In the genomic region with DNA sequence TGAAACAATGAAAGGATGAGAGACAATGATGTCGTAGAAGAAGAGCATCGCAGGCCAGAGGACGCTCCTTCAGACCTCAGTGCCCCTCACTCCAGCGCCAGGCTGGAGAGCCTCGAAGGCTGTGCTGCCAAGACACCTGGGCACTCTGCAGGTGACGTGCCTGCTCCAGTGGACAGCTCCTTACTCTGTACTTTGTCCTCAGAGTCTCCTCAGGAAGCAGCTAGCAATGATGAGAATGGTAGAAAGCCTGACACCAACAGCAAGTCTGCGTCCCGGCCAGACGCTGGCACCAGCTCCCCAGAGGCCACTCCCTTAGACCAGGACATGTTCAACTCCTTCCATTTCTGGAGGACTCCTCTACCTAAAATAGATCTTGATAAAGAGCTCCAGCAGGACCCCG, we compare ENCODE assay signal across 18 mouse cellular contexts. TPM values are rescaled to one million over a fixed set of nuclear protein-coding genes. Genes with fewer than 3 reads are reported as not detected.
A peak's percentile ranks its signal among the peaks of the same experiment; 100 is the strongest.
DNase-seq lines count a peak whose midpoint lies in the region; ATAC-seq and TF ChIP-seq lines count a peak whose summit lies in the region.
"Had no signal": no experiment of that assay in that cellular context is flagged by ENCODE, and none has a peak within 500 bp of the region (broad histone marks: within the 10 kb centered on the region; RNA-seq: fewer than 3 reads in every experiment).

No protein-coding gene starts in this region.

- no peak overlapping the region for H3K9ac ChIP-seq in kidney, embryonic 16.5 days (replicated peaks; ENCODE audit: low read length)
- H3K9ac ChIP-seq: embryonic facial prominence, embryonic 12.5 days; forebrain, embryonic 13.5 days; forebrain, embryonic 15.5 days had no signal

- no peaks in the 10 kb centered on the region; the same call in 1 of the 2 replicates for H3K36me3 ChIP-seq in kidney, adult 2 months (ENCODE audit: control insufficient read depth, insufficient read depth, low read length)
- peaks cover 40% of the 10 kb centered on the region for H3K36me3 ChIP-seq in kidney, embryonic 16.5 days (ENCODE audit: insufficient read depth, low read length)

- peak; percentile 68 for DNase-seq in kidney, adult 2 months
- DNase-seq in kidney, adult 9 months: peak; percentile 60
- no peak for DNase-seq in kidney, postnatal 10 days
- peak; percentile 37 to 49 for DNase-seq in kidney, postnatal 36 days
- no peak for DNase-seq in kidney, adult 18-20 months
- no peak for DNase-seq in adrenal gland, adult 8-10 months
- DNase-seq: adrenal gland, adult 2 months; adrenal gland, postnatal 14 days; adrenal gland, postnatal 36 days; cerebellum, adult 11-12 months; cerebellum, adult 2 months; cerebellum, adult 9-10 months; cerebellum, postnatal 25 days had no signal

- no peaks in the 10 kb centered on the region; the same call in 1 of the 2 replicates for H3K4me1 ChIP-seq in kidney, adult 2 months (ENCODE audit: control insufficient read depth, insufficient read depth, low read length)
- H3K4me1 ChIP-seq in kidney, embryonic 16.5 days (ENCODE audit: insufficient read depth, low read length): no peaks in the 10 kb centered on the region
- H3K4me1 ChIP-seq: embryonic facial prominence, embryonic 10.5 days; embryonic facial prominence, embryonic 12.5 days; forebrain, embryonic 15.5 days had no signal

- WGBS in kidney, adult 2 months: 69% methylated on average over 10 of the region's 10 CpGs
- WGBS in kidney, embryonic 16.5 days: 92% methylated on average over 10 of the region's 10 CpGs

- no peak overlapping the region for H3K27ac ChIP-seq in kidney, adult 2 months (ENCODE audit: insufficient read depth, low read depth, low read length)
- no peak overlapping the region for H3K27ac ChIP-seq in kidney, embryonic 16.5 days (ENCODE audit: low read length)
- H3K27ac ChIP-seq: embryonic facial prominence, embryonic 10.5 days; embryonic facial prominence, embryonic 12.5 days; forebrain, embryonic 13.5 days; forebrain, embryonic 15.5 days had no signal

- no peak overlapping the region for H3K4me2 ChIP-seq in kidney, embryonic 16.5 days (replicated peaks; ENCODE audit: low read depth, low read length)
- H3K4me2 ChIP-seq: embryonic facial prominence, embryonic 12.5 days; forebrain, embryonic 13.5 days; forebrain, embryonic 15.5 days had no signal

- no peaks in the 10 kb centered on the region for H3K27me3 ChIP-seq in kidney, adult 2 months (replicated peaks; ENCODE audit: control insufficient read depth, insufficient read depth, low read length)
- H3K27me3 ChIP-seq in kidney, embryonic 16.5 days (ENCODE audit: insufficient read depth, low read length): no peaks in the 10 kb centered on the region
- H3K27me3 ChIP-seq: embryonic facial prominence, embryonic 12.5 days; forebrain, embryonic 13.5 days; forebrain, embryonic 15.5 days had no signal

- no peaks in the 10 kb centered on the region for H3K9me3 ChIP-seq in kidney, embryonic 16.5 days (ENCODE audit: low read length)
- H3K9me3 ChIP-seq: embryonic facial prominence, embryonic 10.5 days; embryonic facial prominence, embryonic 12.5 days; forebrain, embryonic 13.5 days; forebrain, embryonic 15.5 days had no signal

- no peak for TF ChIP-seq POLR2A in kidney, adult 2 months (IDR thresholded peaks at IDR 0.05; ENCODE audit: low read depth, low read length)

- no peak overlapping the region for H3K4me3 ChIP-seq in kidney, adult 2 months (ENCODE audit: insufficient read depth, low read depth, low read length)
- H3K4me3 ChIP-seq in kidney, embryonic 16.5 days (ENCODE audit: low read length): no peak overlapping the region
- H3K4me3 ChIP-seq: embryonic facial prominence, embryonic 10.5 days; embryonic facial prominence, embryonic 12.5 days; forebrain, embryonic 13.5 days; forebrain, embryonic 15.5 days had no signal

- no peak for ATAC-seq in kidney, embryonic 16.5 days (ENCODE audit: low FRiP score, low TSS enrichment)
- ATAC-seq: forebrain, embryonic 13.5 days; forebrain, embryonic 15.5 days had no signal

- no peak for TF ChIP-seq CTCF in kidney, adult 2 months (conservative IDR thresholded peaks at IDR 0.05; ENCODE audit: insufficient read depth, insufficient read length, low read depth, low read length)

RNA-seq across cellular contexts. Expression of a gene that starts 41.9 kb away (rescaled TPM):
- polyA plus RNA-seq in kidney, adult 2 months (2012; rRNA removed): 34.3 and 37.6 TPM in 2 replicates
- 46.6 TPM in 2 replicates for polyA plus RNA-seq in kidney, embryonic 16.5 days (2015; fragmentation: Nextera tagmentation; extraction: Ambion mirVana)
- total RNA-seq in adrenal gland, adult 8-10 months (2022): 10 to 100 TPM; 61.5 to 75.7 (median 67.7) TPM

RNA-seq across cellular contexts. Expression of a gene that starts 51.7 kb away (rescaled TPM):
- polyA plus RNA-seq in kidney, adult 2 months (2012; rRNA removed): 16.8 and 17.6 TPM in 2 replicates
- polyA plus RNA-seq in kidney, embryonic 16.5 days (2015; fragmentation: Nextera tagmentation; extraction: Ambion mirVana): 37.8 and 38.4 TPM in 2 replicates
- total RNA-seq in adrenal gland, adult 8-10 months (2022): 10 to 100 TPM; 42.4 to 60.1 (median 50.4) TPM

Comparison
In these comparisons a context has a peak if more than half of its experiments do, and no peak if none do; other contexts are left out.
1. DNase-seq: peak in kidney, adult 2 months (single experiment), kidney, adult 9 months (single experiment) and kidney, postnatal 36 days (2 of 2); none in kidney, postnatal 10 days (single experiment), kidney, adult 18-20 months (single experiment) and adrenal gland, adult 8-10 months (single experiment).